Mouse (Mus musculus): ENCODE measurements at regions not wholly inside any gene's neighbourhood (a gene's known extent, or its start where the extent isn't known, plus 50 kb on each side); places are given as distances from the start of the nearest gene placed in this dataset.
A peak's percentile ranks its signal among the peaks of the same experiment; 100 is the strongest.

DNA sequence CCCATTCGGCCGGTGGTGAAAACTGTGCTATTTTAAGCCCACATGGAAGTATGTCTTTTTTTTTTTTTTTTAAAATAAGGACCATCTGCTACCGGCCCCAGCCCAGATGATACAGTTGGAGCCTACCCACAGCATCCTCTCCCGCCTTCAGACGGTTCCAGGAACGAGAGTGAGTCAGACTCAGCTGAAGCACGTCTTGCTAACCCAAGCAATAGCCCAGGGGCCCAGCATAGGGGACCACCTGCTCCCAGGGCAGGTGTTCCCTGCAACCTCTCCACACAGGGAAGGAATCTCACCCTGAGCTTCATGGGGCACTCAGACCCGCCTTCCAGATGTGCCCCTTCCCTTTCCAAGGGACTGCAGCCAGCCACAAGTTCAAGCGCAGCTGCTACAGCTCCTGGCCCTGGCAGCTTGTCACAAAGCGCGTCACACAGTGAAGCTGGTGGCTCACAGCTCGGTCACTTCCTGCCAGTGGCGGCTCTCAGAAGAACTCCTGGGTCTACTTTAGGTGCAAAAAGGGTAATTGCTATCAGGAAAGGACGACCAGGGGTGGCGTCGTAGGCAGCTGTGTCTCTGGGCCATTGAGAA is 92.3 kb upstream of the Id2 start:
- Histone ChIP-seq H3K27me3 (replicated peaks) (peaks cover 13% of the 10 kb centered on the region), H3K9ac (ENCODE audit: insufficient read depth, low read depth) (no peak overlapping the region), H3K9me3 (replicated peaks; ENCODE audit: low read length) (peaks cover 27% of the 10 kb centered on the region), H3K27ac (ENCODE audit: insufficient read depth, low read depth) (peak overlapping the region; percentile 83), H3K79me2 (replicated peaks; ENCODE audit: control insufficient read depth, extremely low read depth, insufficient read depth, poor library complexity, severe bottlenecking) (no peaks in the 10 kb centered on the region), H3K4me3 (replicated peaks in 1 of 3; ENCODE audit: low read depth in 2 of 3, low read length in 2 of 3, poor library complexity in 1 of 3) (peak overlapping the region in 1 of 3 experiments; percentile 0), H3K36me3 (replicated peaks in 1 of 2; ENCODE audit: control insufficient read depth in 1 of 2, insufficient read depth in 1 of 2, low read length in 1 of 2) (no peaks in the 10 kb centered on the region), H3K4me1 (ENCODE audit: control insufficient read depth in 1 of 2, insufficient read depth in 2 of 2) (peaks cover 20 to 40% of the 10 kb centered on the region in 2 experiments), H3K4me2 (ENCODE audit: insufficient read depth, low read depth, poor library complexity, severe bottlenecking) (peak overlapping the region; percentile 66)
- TF ChIP-seq CHD2 (IDR thresholded peaks at IDR 0.05; ENCODE audit: low read length) (0 out of 2 replicates have a peak, but pooled peaks have one; percentile 15), BHLHE40 (IDR thresholded peaks at IDR 0.05; ENCODE audit: low read depth, low read length) (peak; percentile 73), HCFC1 (IDR thresholded peaks at IDR 0.05; ENCODE audit: low read depth, low read length) (no peak), USF2 (conservative IDR thresholded peaks at IDR 0.05; ENCODE audit: low read depth, low read length) (no peak), ZMIZ1 (IDR thresholded peaks at IDR 0.05; ENCODE audit: low read depth, low read length) (no peak), ETS1 (conservative IDR thresholded peaks at IDR 0.05; ENCODE audit: low read depth, low read length) (peak; percentile 93), EP300 (IDR thresholded peaks at IDR 0.05; ENCODE audit: low read length) (peak; percentile 57; the same call in 1 of the 2 replicates), TCF12 (IDR thresholded peaks at IDR 0.05; ENCODE audit: low read depth, low read length) (peak; percentile 59; the same call in 1 of the 2 replicates), SIN3A (IDR thresholded peaks at IDR 0.05; ENCODE audit: low read length) (no peak), IRF4 (IDR thresholded peaks at IDR 0.05; ENCODE audit: low read depth, low read length) (peak; percentile 31; the same call in 1 of the 2 replicates), ELF1 (IDR thresholded peaks at IDR 0.05; ENCODE audit: low read depth, low read length) (peak; percentile 39; the same call in 1 of the 2 replicates), ZKSCAN1 (IDR thresholded peaks at IDR 0.05; ENCODE audit: borderline replicate concordance, low read depth, low read length) (no peak), MAFK (IDR thresholded peaks at IDR 0.05; ENCODE audit: insufficient replicate concordance, low read length) (no peak; the same call in 1 of the 2 replicates), ZNF384 (IDR thresholded peaks at IDR 0.05; ENCODE audit: low read depth, low read length) (peak; percentile 84), POLR2A (IDR thresholded peaks at IDR 0.05; ENCODE audit: low read depth, low read length) (0 out of 2 replicates have a peak, but pooled peaks have one; percentile 20), E2F4 (IDR thresholded peaks at IDR 0.05; ENCODE audit: insufficient replicate concordance, low read depth, low read length) (no peak), MYC (IDR thresholded peaks at IDR 0.05; ENCODE audit: low read depth, low read length) (no peak), GABPA (IDR thresholded peaks at IDR 0.05; ENCODE audit: insufficient replicate concordance, low read depth, low read length) (no peak)
- dilution Hi-C loops (cut with MboI; ENCODE audit: extremely low pct_ligation_motif_present, extremely low pct_unique_long_range_greater_than_20kb, low sequenced_read_pairs) (no loop called here), in situ Hi-C loops (cut with MboI; ENCODE audit: low pct_ligation_motif_present, low pct_unique_long_range_greater_than_20kb, low sequenced_read_pairs) (no loop called here)
- peak; percentile 79 for DNase-seq (ENCODE audit: extremely low read depth)

GRCm38 (mm10) chr12:25188556-25188955 is 91.6 kb upstream of the Id2 start:
- Histone ChIP-seq H3K27me3 (replicated peaks) (peaks cover 10% of the 10 kb centered on the region), H3K79me2 (replicated peaks; ENCODE audit: control insufficient read depth, extremely low read depth, insufficient read depth, poor library complexity, severe bottlenecking) (no peaks in the 10 kb centered on the region), H3K4me2 (ENCODE audit: insufficient read depth, low read depth, poor library complexity, severe bottlenecking) (peak overlapping the region; percentile 66; the same call in 1 of the 2 replicates), H3K4me3 (replicated peaks in 1 of 3; ENCODE audit: low read depth in 2 of 3, low read length in 2 of 3, poor library complexity in 1 of 3) (no peak overlapping the region), H3K9me3 (replicated peaks; ENCODE audit: low read length) (peaks cover 29% of the 10 kb centered on the region), H3K4me1 (ENCODE audit: control insufficient read depth in 1 of 2, insufficient read depth in 2 of 2) (peaks cover 20 to 41% of the 10 kb centered on the region in 2 experiments), H3K27ac (ENCODE audit: insufficient read depth, low read depth) (no peak overlapping the region), H3K9ac (ENCODE audit: insufficient read depth, low read depth) (no peak overlapping the region), H3K36me3 (replicated peaks in 1 of 2; ENCODE audit: control insufficient read depth in 1 of 2, insufficient read depth in 1 of 2, low read length in 1 of 2) (no peaks in the 10 kb centered on the region)
- TF ChIP-seq BHLHE40 (IDR thresholded peaks at IDR 0.05; ENCODE audit: low read depth, low read length): peak; percentile 19; the same call in 1 of the 2 replicates
- TF ChIP-seq MAX (IDR thresholded peaks at IDR 0.05; ENCODE audit: low read length): peak; percentile 42; the same call in 1 of the 2 replicates
- TF ChIP-seq IRF4 (IDR thresholded peaks at IDR 0.05; ENCODE audit: low read depth, low read length): peak; percentile 21; the same call in 1 of the 2 replicates
- no peak for TF ChIP-seq KAT2A (IDR thresholded peaks at IDR 0.05; ENCODE audit: insufficient replicate concordance, low read length)
- no peak for TF ChIP-seq TCF12 (IDR thresholded peaks at IDR 0.05; ENCODE audit: low read depth, low read length)
- no peak for TF ChIP-seq POLR2AphosphoS2 (IDR thresholded peaks at IDR 0.05; ENCODE audit: low read depth, low read length)
- TF ChIP-seq ETS1 (conservative IDR thresholded peaks at IDR 0.05; ENCODE audit: low read depth, low read length): peak; percentile 21; the same call in 1 of the 2 replicates
- dilution Hi-C loops (cut with MboI; ENCODE audit: extremely low pct_ligation_motif_present, extremely low pct_unique_long_range_greater_than_20kb, low sequenced_read_pairs) (no loop called here), in situ Hi-C loops (cut with MboI; ENCODE audit: low pct_ligation_motif_present, low pct_unique_long_range_greater_than_20kb, low sequenced_read_pairs) (no loop called here)
- DNase-seq (ENCODE audit: extremely low read depth): no peak
